Mouse (Mus musculus): ENCODE measurements around the gene Olfr871. TPM values are rescaled to one million over a fixed set of nuclear protein-coding genes. Genes with fewer than 3 reads are reported as not detected.

Olfr871 gene
- polyA plus RNA-seq, 1 experiment from 2014 or later, result not detected

Other genes with a start within 250 kb of the Olfr871 start
- gene Olfr866, start 184.2 kb upstream of the Olfr871 start, polyA plus RNA-seq (2014; fragmentation: Nextera tagmentation; extraction: Ambion mirVana), result not detected in 2 replicates
- gene Olfr867, start 154.6 kb upstream of the Olfr871 start, polyA plus RNA-seq (2014; fragmentation: Nextera tagmentation; extraction: Ambion mirVana), result not detected in 2 replicates
- gene Olfr868, start 113.6 kb upstream of the Olfr871 start, polyA plus RNA-seq (2014; fragmentation: Nextera tagmentation; extraction: Ambion mirVana), result not detected in 2 replicates
- gene Olfr869, start 83.2 kb upstream of the Olfr871 start, polyA plus RNA-seq (2014; fragmentation: Nextera tagmentation; extraction: Ambion mirVana), result not detected in 2 replicates
- not detected in 2 replicates for gene Olfr870, start 38.1 kb upstream of the Olfr871 start, polyA plus RNA-seq (2014; fragmentation: Nextera tagmentation; extraction: Ambion mirVana)
- gene Olfr872, start 24.9 kb downstream of the Olfr871 start, polyA plus RNA-seq (2014; fragmentation: Nextera tagmentation; extraction: Ambion mirVana), result not detected in 2 replicates
- not detected in 2 replicates for gene Olfr39, start 70.1 kb downstream of the Olfr871 start, polyA plus RNA-seq (2014; fragmentation: Nextera tagmentation; extraction: Ambion mirVana)
- gene Olfr873, start 86.3 kb downstream of the Olfr871 start, polyA plus RNA-seq (2014; fragmentation: Nextera tagmentation; extraction: Ambion mirVana), result not detected in 2 replicates
- gene Olfr18, start 123.9 kb downstream of the Olfr871 start, polyA plus RNA-seq (2014; fragmentation: Nextera tagmentation; extraction: Ambion mirVana), result not detected in 2 replicates
- gene Zfp560, start 173.0 kb downstream of the Olfr871 start, polyA plus RNA-seq (2014; fragmentation: Nextera tagmentation; extraction: Ambion mirVana), result 40.5 and 44.3 TPM in 2 replicates
- 21.9 and 25.5 TPM in 2 replicates for gene Zfp26, start 248.0 kb downstream of the Olfr871 start, polyA plus RNA-seq (2014; fragmentation: Nextera tagmentation; extraction: Ambion mirVana)

All from hindbrain, embryonic 14.5 days (tissue).